Mouse (Mus musculus): ENCODE measurements at regions not wholly inside any gene's neighbourhood (a gene's known extent, or its start where the extent isn't known, plus 50 kb on each side); places are given as distances from the start of the nearest gene placed in this dataset.

DNA sequence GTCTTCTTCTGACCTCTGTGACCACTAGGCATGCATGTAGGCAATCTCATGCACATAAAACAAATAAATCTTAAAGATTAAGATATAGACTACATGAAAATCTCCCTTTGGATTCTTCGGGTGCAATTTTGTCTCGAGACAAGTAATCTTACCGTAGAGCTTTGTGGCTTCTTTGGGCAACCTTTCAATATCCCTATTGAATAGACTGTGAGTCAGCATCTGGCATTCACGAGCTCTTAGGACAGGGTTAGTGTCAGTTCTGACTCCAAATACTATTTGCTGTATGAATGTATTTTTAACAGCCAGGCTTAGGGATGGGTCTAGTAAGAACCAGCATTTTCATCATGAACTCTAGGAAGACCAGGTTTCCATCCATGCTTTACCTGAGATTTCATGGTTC lies 208.7 kb upstream of the Pik3r1 start:
- Histone ChIP-seq H3K9me3 (ENCODE audit: low read length) (no peaks in the 10 kb centered on the region), H3K4me1 (replicated peaks; ENCODE audit: low read depth, low read length) (no peaks in the 10 kb centered on the region), H3K27me3 (ENCODE audit: insufficient read depth, low read length) (no peaks in the 10 kb centered on the region), H3K4me3 (replicated peaks; ENCODE audit: low read length) (no peak overlapping the region), H3K36me3 (ENCODE audit: insufficient read depth, low read length) (no peaks in the 10 kb centered on the region)
- TF ChIP-seq POU5F1 (IDR thresholded peaks at IDR 0.05; ENCODE audit: borderline replicate concordance, low read length) (no peak), CTCF (conservative IDR thresholded peaks at IDR 0.05; ENCODE audit: low read length) (no peak), NANOG (IDR thresholded peaks at IDR 0.05; ENCODE audit: borderline replicate concordance, low read length) (no peak)

DNA sequence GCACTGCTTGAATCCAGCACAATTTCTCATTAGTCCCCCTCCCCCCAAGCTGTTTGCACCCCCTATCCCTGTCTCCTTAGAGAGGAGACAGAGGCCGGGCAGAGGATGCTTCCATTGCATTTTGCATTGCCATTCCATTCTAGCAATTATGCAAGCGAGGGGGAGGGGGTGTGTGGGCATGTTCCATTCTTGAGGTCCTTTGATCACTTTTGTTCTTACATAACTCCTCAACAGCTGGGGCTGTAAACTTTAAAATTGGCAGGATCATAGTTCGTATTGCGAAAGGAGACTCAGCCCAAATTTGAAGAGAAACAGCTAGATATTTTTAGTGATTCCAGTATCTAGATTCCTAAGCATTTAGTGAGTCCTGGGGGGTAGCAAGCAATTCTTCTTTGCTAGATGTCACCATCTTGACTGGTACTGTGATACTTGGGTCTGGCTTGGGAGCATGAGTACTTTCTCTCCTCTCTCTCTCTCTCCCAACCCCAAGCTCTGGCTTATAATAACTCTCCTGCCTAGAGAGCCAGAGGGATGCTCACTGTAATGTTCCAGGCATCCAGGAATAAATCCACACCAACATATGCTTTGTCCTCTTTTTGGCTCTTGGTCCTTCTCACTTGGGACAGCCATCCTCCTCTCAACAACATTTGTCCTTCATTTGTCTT lies 212.3 kb upstream of the Pik3r1 start:
- peaks cover 9% of the 10 kb centered on the region; the same call in 1 of the 2 replicates for H3K9me3 ChIP-seq (ENCODE audit: low read length)
- no peaks in the 10 kb centered on the region for H3K36me3 ChIP-seq (ENCODE audit: insufficient read depth, low read length)
- H3K4me1 ChIP-seq (replicated peaks; ENCODE audit: low read depth, low read length) = no peaks in the 10 kb centered on the region
- TF ChIP-seq NANOG (IDR thresholded peaks at IDR 0.05; ENCODE audit: borderline replicate concordance, low read length) (no peak), CTCF (conservative IDR thresholded peaks at IDR 0.05; ENCODE audit: low read length) (no peak), POU5F1 (IDR thresholded peaks at IDR 0.05; ENCODE audit: borderline replicate concordance, low read length) (no peak)
- no peak overlapping the region for H3K4me3 ChIP-seq (replicated peaks; ENCODE audit: low read length)
- H3K27me3 ChIP-seq (ENCODE audit: insufficient read depth, low read length) = no peaks in the 10 kb centered on the region

GRCm38 (mm10) chr13:101988637-101989413 lies 220.8 kb upstream of the Pik3r1 start:
- Histone ChIP-seq H3K9me3 (ENCODE audit: low read length) (no peaks in the 10 kb centered on the region), H3K27me3 (ENCODE audit: insufficient read depth, low read length) (no peaks in the 10 kb centered on the region), H3K4me3 (replicated peaks; ENCODE audit: low read length) (no peak overlapping the region), H3K4me1 (replicated peaks; ENCODE audit: low read depth, low read length) (no peaks in the 10 kb centered on the region), H3K36me3 (ENCODE audit: insufficient read depth, low read length) (no peaks in the 10 kb centered on the region)
- TF ChIP-seq NANOG (IDR thresholded peaks at IDR 0.05; ENCODE audit: borderline replicate concordance, low read length) = no peak
- TF ChIP-seq CTCF (conservative IDR thresholded peaks at IDR 0.05; ENCODE audit: low read length) = no peak
- no peak for TF ChIP-seq POU5F1 (IDR thresholded peaks at IDR 0.05; ENCODE audit: borderline replicate concordance, low read length)

DNA sequence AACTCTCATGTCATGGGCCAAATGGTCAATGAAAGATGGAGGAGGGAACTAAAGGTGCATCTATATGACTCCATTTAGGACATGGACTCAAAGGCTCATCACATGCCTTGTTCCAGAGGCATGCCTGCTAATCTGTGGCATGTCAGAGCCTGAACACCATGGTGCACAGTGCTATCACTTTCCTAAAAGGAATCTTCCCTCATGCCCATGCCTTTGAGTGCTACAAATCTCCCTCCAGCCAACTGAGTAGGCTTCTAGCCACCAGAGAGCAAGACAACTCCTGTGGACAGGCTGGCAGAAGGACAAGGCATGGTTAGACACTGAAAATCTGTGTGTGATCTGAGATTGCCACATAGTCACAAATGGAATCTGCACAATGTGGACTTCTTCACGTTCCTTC lies 223.7 kb upstream of the Pik3r1 start:
- TF ChIP-seq POU5F1 (IDR thresholded peaks at IDR 0.05; ENCODE audit: borderline replicate concordance, low read length) (no peak), CTCF (conservative IDR thresholded peaks at IDR 0.05; ENCODE audit: low read length) (no peak), NANOG (IDR thresholded peaks at IDR 0.05; ENCODE audit: borderline replicate concordance, low read length) (no peak)
- Histone ChIP-seq H3K9me3 (ENCODE audit: low read length) (no peaks in the 10 kb centered on the region), H3K27me3 (ENCODE audit: insufficient read depth, low read length) (no peaks in the 10 kb centered on the region), H3K4me1 (replicated peaks; ENCODE audit: low read depth, low read length) (no peaks in the 10 kb centered on the region), H3K4me3 (replicated peaks; ENCODE audit: low read length) (no peak overlapping the region), H3K36me3 (ENCODE audit: insufficient read depth, low read length) (no peaks in the 10 kb centered on the region)

DNA sequence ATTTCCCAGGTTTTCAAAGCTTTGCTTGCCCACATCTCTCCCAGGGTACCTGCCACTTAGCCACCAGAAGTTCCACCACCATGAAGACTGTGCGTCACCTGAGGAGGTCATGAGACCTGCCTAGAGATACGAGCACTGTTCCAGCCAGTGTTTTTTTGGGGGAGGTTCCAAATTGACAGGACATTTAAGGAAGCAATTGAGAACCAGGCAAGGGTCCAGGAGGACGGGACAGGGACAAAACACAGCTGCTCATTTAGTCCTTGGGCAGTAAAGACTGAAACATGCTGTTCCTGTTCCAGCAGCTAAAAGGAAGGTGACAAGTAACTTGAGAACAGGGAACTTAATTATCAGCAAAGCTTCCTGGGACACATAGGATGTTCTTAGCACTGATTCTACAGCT lies 226.8 kb upstream of the Pik3r1 start:
- H3K27me3 ChIP-seq (ENCODE audit: insufficient read depth, low read length) = no peaks in the 10 kb centered on the region
- H3K9me3 ChIP-seq (ENCODE audit: low read length) = no peaks in the 10 kb centered on the region
- H3K4me3 ChIP-seq (replicated peaks; ENCODE audit: low read length) = no peak overlapping the region
- H3K4me1 ChIP-seq (replicated peaks; ENCODE audit: low read depth, low read length) = no peaks in the 10 kb centered on the region
- no peaks in the 10 kb centered on the region for H3K36me3 ChIP-seq (ENCODE audit: insufficient read depth, low read length)
- TF ChIP-seq CTCF (conservative IDR thresholded peaks at IDR 0.05; ENCODE audit: low read length) (no peak), POU5F1 (IDR thresholded peaks at IDR 0.05; ENCODE audit: borderline replicate concordance, low read length) (no peak)

DNA sequence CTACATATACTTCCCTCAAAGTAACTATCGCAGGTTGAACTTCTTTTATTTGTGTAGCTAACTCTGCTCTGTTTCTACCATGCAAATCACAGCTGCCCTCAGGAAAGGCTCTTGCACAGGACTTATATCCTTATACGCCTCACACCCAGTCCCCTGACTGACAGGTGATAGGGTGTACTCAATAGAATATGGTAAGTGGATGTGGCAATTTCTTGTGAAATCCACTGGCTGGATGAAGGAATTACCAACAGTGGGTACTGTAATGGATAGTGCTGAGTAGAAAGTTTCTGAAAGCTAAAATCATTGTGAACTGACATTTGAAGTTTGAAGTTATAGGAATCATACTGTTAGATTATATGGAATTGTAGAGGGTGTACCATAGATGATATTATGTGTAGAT lies 227.5 kb upstream of the Pik3r1 start:
- Histone ChIP-seq H3K9me3 (ENCODE audit: low read length) (no peaks in the 10 kb centered on the region), H3K4me1 (replicated peaks; ENCODE audit: low read depth, low read length) (no peaks in the 10 kb centered on the region), H3K36me3 (ENCODE audit: insufficient read depth, low read length) (no peaks in the 10 kb centered on the region), H3K27me3 (ENCODE audit: insufficient read depth, low read length) (no peaks in the 10 kb centered on the region), H3K4me3 (replicated peaks; ENCODE audit: low read length) (no peak overlapping the region)
- no peak for TF ChIP-seq NANOG (IDR thresholded peaks at IDR 0.05; ENCODE audit: borderline replicate concordance, low read length)
- no peak for TF ChIP-seq CTCF (conservative IDR thresholded peaks at IDR 0.05; ENCODE audit: low read length)
- TF ChIP-seq POU5F1 (IDR thresholded peaks at IDR 0.05; ENCODE audit: borderline replicate concordance, low read length) = no peak

DNA sequence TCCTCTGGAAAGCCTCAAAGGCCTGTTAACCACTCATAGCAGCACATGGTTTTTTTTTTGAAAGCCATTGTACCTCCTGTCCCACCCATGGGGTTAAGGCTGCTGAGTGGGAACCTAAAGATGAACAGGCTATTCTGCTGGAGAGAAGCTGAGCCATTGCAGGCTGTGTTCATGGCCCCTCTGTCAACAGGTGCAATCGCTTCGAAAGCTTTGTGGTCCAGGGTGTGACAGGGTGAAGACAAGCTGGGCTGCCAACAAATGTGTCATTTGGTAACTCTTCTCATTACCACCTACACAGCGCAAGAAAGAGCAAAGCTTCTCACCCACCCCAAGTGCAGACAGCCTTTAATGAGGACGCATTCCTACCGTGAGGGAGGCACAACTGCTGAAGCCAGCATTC lies 228.1 kb upstream of the Pik3r1 start:
- Histone ChIP-seq H3K27me3 (ENCODE audit: insufficient read depth, low read length) (no peaks in the 10 kb centered on the region), H3K4me1 (replicated peaks; ENCODE audit: low read depth, low read length) (no peaks in the 10 kb centered on the region), H3K9me3 (ENCODE audit: low read length) (no peaks in the 10 kb centered on the region), H3K4me3 (replicated peaks; ENCODE audit: low read length) (no peak overlapping the region), H3K36me3 (ENCODE audit: insufficient read depth, low read length) (no peaks in the 10 kb centered on the region)
- TF ChIP-seq POU5F1 (IDR thresholded peaks at IDR 0.05; ENCODE audit: borderline replicate concordance, low read length) (no peak), NANOG (IDR thresholded peaks at IDR 0.05; ENCODE audit: borderline replicate concordance, low read length) (no peak), CTCF (conservative IDR thresholded peaks at IDR 0.05; ENCODE audit: low read length) (no peak)

- H3K9me3 ChIP-seq (ENCODE audit: low read length) = no peaks in the 10 kb centered on the region
- H3K36me3 ChIP-seq (ENCODE audit: insufficient read depth, low read length) = no peaks in the 10 kb centered on the region
- TF ChIP-seq NANOG (IDR thresholded peaks at IDR 0.05; ENCODE audit: borderline replicate concordance, low read length) = no peak
- TF ChIP-seq POU5F1 (IDR thresholded peaks at IDR 0.05; ENCODE audit: borderline replicate concordance, low read length) = no peak
- TF ChIP-seq CTCF (conservative IDR thresholded peaks at IDR 0.05; ENCODE audit: low read length) = no peak
- no peaks in the 10 kb centered on the region for H3K27me3 ChIP-seq (ENCODE audit: insufficient read depth, low read length)
- H3K4me1 ChIP-seq (replicated peaks; ENCODE audit: low read depth, low read length) = no peaks in the 10 kb centered on the region
- no peak overlapping the region for H3K4me3 ChIP-seq (replicated peaks; ENCODE audit: low read length)
Observed at GRCm38 (mm10) chr13:101997415-101997814, 229.4 kb upstream of the Pik3r1 start.

Measured in E14TG2a.4 (cell line).